8 mouse cellular contexts compared by ENCODE assay signal in the genomic region with DNA sequence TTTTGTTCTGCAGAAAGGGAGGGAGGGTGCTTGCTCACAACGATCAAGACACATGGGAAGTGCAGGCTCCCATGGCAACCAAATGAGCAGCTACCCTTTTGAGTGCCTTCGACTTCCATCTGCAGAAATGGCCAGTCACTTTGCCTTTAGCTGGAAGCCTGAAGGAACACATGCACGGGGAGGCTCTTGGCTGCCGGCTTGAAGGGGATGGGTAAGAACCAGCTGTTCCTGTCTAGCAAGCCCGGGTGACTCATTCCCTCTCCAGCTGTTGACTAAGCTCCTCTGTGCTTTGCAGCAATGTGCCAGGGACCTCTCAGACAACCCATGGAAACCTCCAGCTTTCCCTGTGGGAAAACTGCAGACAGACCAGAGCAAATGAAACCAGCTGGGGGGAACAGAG. TPM values are rescaled to one million over a fixed set of nuclear protein-coding genes. Genes with fewer than 3 reads are reported as not detected.
DNase-seq lines count a peak whose midpoint lies in the region; ATAC-seq and TF ChIP-seq lines count a peak whose summit lies in the region.

No protein-coding gene starts in this region.

- H3K4me1 ChIP-seq in midbrain, embryonic 12.5 days, result peaks cover 28% of the 10 kb centered on the region; the same call in 1 of the 2 replicates
- peaks cover 7% of the 10 kb centered on the region for H3K4me1 ChIP-seq in midbrain, embryonic 11.5 days (ENCODE audit: control insufficient read depth, insufficient read depth, low read length)
- H3K4me1 ChIP-seq in midbrain, postnatal 0 days (ENCODE audit: insufficient read depth, low read length), result 0 out of 2 replicates have a peak, but pooled peaks cover 3% of the 10 kb centered on the region

- no peak for TF ChIP-seq CTCF in midbrain, postnatal 0 days (IDR thresholded peaks at IDR 0.05)

- no peak overlapping the region for H3K4me2 ChIP-seq in midbrain, embryonic 12.5 days (replicated peaks)
- no peak overlapping the region for H3K4me2 ChIP-seq in midbrain, embryonic 11.5 days
- H3K4me2 ChIP-seq in midbrain, postnatal 0 days (ENCODE audit: low read depth, low read length, poor library complexity, severe bottlenecking), result no peak overlapping the region

- intact Hi-C loops in heart, postnatal 36 days (cut with DNase I), result no loop called here

- ATAC-seq in midbrain, embryonic 12.5 days (ENCODE audit: low FRiP score, low read depth), result no peak
- no peak for ATAC-seq in midbrain, embryonic 11.5 days (ENCODE audit: low FRiP score)
- peak; percentile 93 for ATAC-seq in frontal cortex, adult (ENCODE audit: low TSS enrichment)
- ATAC-seq in midbrain, postnatal 0 days (ENCODE audit: low FRiP score), result 0 out of 2 replicates have a peak, but pooled peaks have one; percentile 31

- no peaks in the 10 kb centered on the region for H3K9me3 ChIP-seq in midbrain, embryonic 12.5 days
- H3K9me3 ChIP-seq in midbrain, embryonic 11.5 days (ENCODE audit: control insufficient read depth, low read length), result no peaks in the 10 kb centered on the region
- H3K9me3 ChIP-seq in midbrain, postnatal 0 days (ENCODE audit: low read length), result no peaks in the 10 kb centered on the region

- H3K36me3 ChIP-seq in midbrain, embryonic 12.5 days, result peaks cover 37% of the 10 kb centered on the region
- peaks cover 6% of the 10 kb centered on the region for H3K36me3 ChIP-seq in midbrain, embryonic 11.5 days (ENCODE audit: control insufficient read depth, insufficient read depth, low read length)
- peaks cover 12% of the 10 kb centered on the region for H3K36me3 ChIP-seq in midbrain, postnatal 0 days (ENCODE audit: insufficient read depth, low read length)

- peak overlapping the region; percentile 42; the same call in 1 of the 2 replicates for H3K27ac ChIP-seq in midbrain, embryonic 12.5 days (replicated peaks)
- H3K27ac ChIP-seq in midbrain, embryonic 11.5 days (ENCODE audit: low read depth, low read length), result no peak overlapping the region
- peak overlapping the region; percentile 43; the same call in 1 of the 2 replicates for H3K27ac ChIP-seq in midbrain, postnatal 0 days (ENCODE audit: low read depth, low read length)

- no peak overlapping the region for H3K4me3 ChIP-seq in midbrain, embryonic 12.5 days
- no peak overlapping the region for H3K4me3 ChIP-seq in midbrain, embryonic 11.5 days (ENCODE audit: low read depth, low read length)
- H3K4me3 ChIP-seq in midbrain, postnatal 0 days (ENCODE audit: low read depth, low read length), result no peak overlapping the region

- no peak for DNase-seq in midbrain, embryonic 11.5 days (ENCODE audit: low spot score, missing footprints)
- DNase-seq in heart, postnatal 36 days, result peak; percentile 67
- DNase-seq in layer of hippocampus, postnatal 36 days, result peak; percentile 69 to 70
- DNase-seq in midbrain, postnatal 0 days (ENCODE audit: low spot score), result peak; percentile 65
- DNase-seq in spleen, postnatal 14 days (ENCODE audit: low spot score in 2 of 2), result no peak
- no peak for DNase-seq in spleen, adult 12 weeks (ENCODE audit: low spot score)

- WGBS in midbrain, embryonic 12.5 days, result 63% methylated on average over 5 of the region's 5 CpGs
- 77% methylated on average over 5 of the region's 5 CpGs for WGBS in midbrain, embryonic 11.5 days
- WGBS in midbrain, postnatal 0 days, result 49% methylated on average over 5 of the region's 5 CpGs

- no peaks in the 10 kb centered on the region for H3K27me3 ChIP-seq in midbrain, embryonic 12.5 days
- no peaks in the 10 kb centered on the region for H3K27me3 ChIP-seq in midbrain, embryonic 11.5 days (ENCODE audit: control insufficient read depth, insufficient read depth, low read length)
- H3K27me3 ChIP-seq in midbrain, postnatal 0 days (ENCODE audit: insufficient read depth, low read length), result no peaks in the 10 kb centered on the region

- H3K9ac ChIP-seq in midbrain, embryonic 12.5 days (replicated peaks), result no peak overlapping the region
- H3K9ac ChIP-seq in midbrain, embryonic 11.5 days (ENCODE audit: low read length), result no peak overlapping the region
- no peak overlapping the region for H3K9ac ChIP-seq in midbrain, postnatal 0 days (replicated peaks; ENCODE audit: low read length, poor library complexity, severe bottlenecking)

RNA-seq across cellular contexts. Expression of a gene that starts 24.8 kb away (rescaled TPM):
- polyA plus RNA-seq in midbrain, embryonic 12.5 days (2016; fragmentation: Nextera tagmentation; extraction: Ambion mirVana), result 41.3 and 44.8 TPM in 2 replicates
- polyA plus RNA-seq in midbrain, embryonic 11.5 days (2014; fragmentation: Nextera tagmentation; extraction: Ambion mirVana), result 45.6 and 51.3 TPM in 2 replicates
- total RNA-seq in heart, postnatal 36 days (2021), result 10 to 100 TPM; 65.2 to 68.7 TPM
- 100 to 1,000 TPM; 165 to 167 TPM for total RNA-seq in layer of hippocampus, postnatal 36 days (2021)
- 48.6 and 56.3 TPM in 2 replicates for total RNA-seq in midbrain, postnatal 0 days (2014; rRNA removed)
- polyA plus RNA-seq in midbrain, postnatal 0 days (2015; fragmentation: Nextera tagmentation; extraction: Ambion mirVana), result 39.1 and 40.5 TPM in 2 replicates

RNA-seq across cellular contexts. Expression of a gene that starts 24.9 kb away (rescaled TPM):
- 163 and 174 TPM in 2 replicates for polyA plus RNA-seq in midbrain, embryonic 12.5 days (2016; fragmentation: Nextera tagmentation; extraction: Ambion mirVana)
- polyA plus RNA-seq in midbrain, embryonic 11.5 days (2014; fragmentation: Nextera tagmentation; extraction: Ambion mirVana), result 238 and 259 TPM in 2 replicates
- total RNA-seq in heart, postnatal 36 days (2021), result 10 to 100 TPM; 70.4 to 81.3 TPM
- total RNA-seq in layer of hippocampus, postnatal 36 days (2021), result 10 to 100 TPM; 88.9 to 96.1 TPM
- 154 and 191 TPM in 2 replicates for total RNA-seq in midbrain, postnatal 0 days (2014; rRNA removed)
- polyA plus RNA-seq in midbrain, postnatal 0 days (2015; fragmentation: Nextera tagmentation; extraction: Ambion mirVana), result 165 and 173 TPM in 2 replicates

RNA-seq across cellular contexts. Expression of a gene that starts 56.7 kb away (rescaled TPM):
- polyA plus RNA-seq in midbrain, embryonic 12.5 days (2016; fragmentation: Nextera tagmentation; extraction: Ambion mirVana), result 12.7 and 15.3 TPM in 2 replicates
- polyA plus RNA-seq in midbrain, embryonic 11.5 days (2014; fragmentation: Nextera tagmentation; extraction: Ambion mirVana), result 15.1 and 17.4 TPM in 2 replicates
- total RNA-seq in heart, postnatal 36 days (2021), result not detected
- total RNA-seq in layer of hippocampus, postnatal 36 days (2021), result 10 to 100 TPM; 16.2 to 18.2 TPM
- total RNA-seq in midbrain, postnatal 0 days (2014; rRNA removed), result 45.6 and 52.8 TPM in 2 replicates
- 15.8 and 16.9 TPM in 2 replicates for polyA plus RNA-seq in midbrain, postnatal 0 days (2015; fragmentation: Nextera tagmentation; extraction: Ambion mirVana)

Comparison
In these comparisons a context has a peak if more than half of its experiments do, and no peak if none do; other contexts are left out.
1. ATAC-seq: peak in frontal cortex, adult (single experiment) and midbrain, postnatal 0 days (single experiment); none in midbrain, embryonic 12.5 days (single experiment) and midbrain, embryonic 11.5 days (single experiment).
2. DNase-seq: peak in heart, postnatal 36 days (2 of 2), layer of hippocampus, postnatal 36 days (2 of 2) and midbrain, postnatal 0 days (single experiment); none in midbrain, embryonic 11.5 days (single experiment), spleen, postnatal 14 days (0 of 2) and spleen, adult 12 weeks (single experiment).
3. RNA of a gene that starts 56.7 kb away (total RNA-seq): 45.6 to 52.8 TPM in midbrain, postnatal 0 days and 16.2 to 18.2 TPM in layer of hippocampus, postnatal 36 days; not detected in heart, postnatal 36 days; every median in the first group is over 10 times any median in the second.